Mouse (Mus musculus) G1E (cell line): ENCODE measurements around the gene Foxd2.

Source experiments
- CTCF ChIP-seq: IDR thresholded peaks from 2 replicates; pipeline ENCODE4 v1.5.1; 2012; ENCODE audit warnings: low read depth, low read length, inconsistent platforms, mixed read lengths
- GATA1 ChIP-seq: IDR thresholded peaks from 2 replicates; pipeline ENCODE4 v1.6.1; 2012; ENCODE audit warnings: borderline replicate concordance, low read length, inconsistent platforms, mixed read lengths
- POLR2AphosphoS5 ChIP-seq: IDR thresholded peaks from 2 replicates; pipeline ENCODE4 v1.6.1; 2012; ENCODE audit warnings: low read depth, low read length, inconsistent platforms; ENCODE audit not compliant: insufficient replicate concordance

DNA sequence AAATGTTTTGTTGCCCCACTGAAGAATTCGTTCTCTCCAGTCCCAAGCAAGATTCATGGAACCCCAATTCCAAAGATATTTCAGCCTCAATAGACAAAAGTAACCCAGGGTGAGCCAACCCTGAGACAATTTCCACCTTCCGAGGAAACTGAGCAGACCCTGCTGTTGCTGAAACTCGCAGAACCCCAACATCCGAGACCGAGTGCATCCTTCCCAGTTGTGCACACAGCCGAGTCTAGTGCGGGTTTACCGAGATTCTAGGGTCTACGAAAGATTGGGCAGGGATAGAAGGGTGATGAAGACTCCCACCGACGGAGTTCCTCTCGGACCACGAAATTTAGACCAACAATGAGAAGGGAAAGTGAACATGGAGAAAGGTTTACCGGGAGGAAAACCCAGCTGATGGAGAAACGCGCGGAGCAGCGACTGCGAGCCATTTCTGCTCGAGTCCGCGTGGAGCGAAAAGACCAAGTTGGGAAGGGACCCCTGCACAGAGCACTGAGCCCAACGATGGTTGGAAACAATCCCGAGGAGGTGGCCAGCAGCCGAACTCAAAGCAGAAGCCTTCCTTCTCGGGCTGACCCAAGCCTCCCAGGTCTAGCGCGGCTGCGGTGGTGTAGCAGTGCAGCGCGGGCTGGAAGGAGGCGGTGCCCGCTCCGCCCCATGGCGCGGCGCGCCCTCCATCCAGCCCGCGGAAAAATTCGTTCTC lies 6.9 kb downstream of the Foxd2 start:
- TF ChIP-seq CTCF (no peak), GATA1 (no peak), POLR2AphosphoS5 (no peak)
